Mouse (Mus musculus) erythroblast, embryonic 14.5 days (primary cell): ENCODE data around the gene Serpina6.

ENCODE experiments used
- GATA1 ChIP-seq: IDR thresholded peaks from 2 replicates; pipeline ENCODE4 v1.6.1; 2012; ENCODE audit warnings: low read length, inconsistent platforms, mixed read lengths
- TAL1 ChIP-seq: IDR thresholded peaks from 3 replicates; pipeline ENCODE4 v1.6.1; 2012; ENCODE audit warnings: low read length, inconsistent platforms, mixed read lengths

DNA sequence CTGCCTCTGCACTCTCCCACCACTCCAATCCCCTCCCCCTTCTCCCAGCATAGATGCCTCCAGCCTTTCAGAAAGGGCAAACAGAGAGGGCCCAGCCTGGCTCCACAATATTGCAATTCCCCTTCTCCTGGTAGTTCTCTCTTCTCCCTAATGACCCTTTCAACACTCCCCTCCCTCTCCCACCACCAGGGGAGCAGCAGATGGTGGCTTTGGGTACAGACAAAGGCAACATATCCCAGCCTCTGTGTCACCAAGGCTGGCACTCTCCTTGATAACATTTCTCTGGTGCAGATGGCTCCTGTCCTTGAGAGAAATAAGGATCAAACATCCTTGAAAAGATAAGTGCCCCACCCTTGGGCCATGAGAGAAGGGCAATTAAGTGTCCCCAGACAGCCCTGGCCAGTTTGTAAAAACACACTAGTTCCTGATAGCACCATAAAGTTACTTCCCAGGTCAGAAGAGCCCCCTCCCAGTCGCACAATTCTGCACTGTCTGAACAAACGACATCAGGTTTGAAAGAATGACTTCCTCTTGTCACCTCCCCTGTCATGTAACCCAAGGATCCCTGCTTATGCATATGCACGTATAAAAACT, 31.3 kb upstream of the Serpina6 start:
- TF ChIP-seq TAL1 = no peak
- no peak for TF ChIP-seq GATA1
